ENCODE assay signal across 9 mouse cellular contexts in genomic region chr17:32506729-32507245, GRCm38 (mm10). TPM values are rescaled to one million over a fixed set of nuclear protein-coding genes. Genes with fewer than 3 reads are reported as not detected.
A peak's percentile ranks its signal among the peaks of the same experiment; 100 is the strongest.
DNase-seq lines count a peak whose midpoint lies in the region; ATAC-seq and TF ChIP-seq lines count a peak whose summit lies in the region.
"Had no signal": no experiment of that assay in that cellular context is flagged by ENCODE, and none has a peak within 500 bp of the region (broad histone marks: within the 10 kb centered on the region; RNA-seq: fewer than 3 reads in every experiment).

No protein-coding gene starts in this region.

- peak overlapping the region; percentile 23; the same call in 1 of the 2 replicates for H3K27ac ChIP-seq in lung, embryonic 16.5 days (ENCODE audit: low read length)
- H3K27ac ChIP-seq in embryonic fibroblast, embryonic 13.5 days (ENCODE audit: insufficient read depth, low read length) = peak overlapping the region; percentile 2; the same call in 1 of the 2 replicates
- peak overlapping the region; percentile 23 for H3K27ac ChIP-seq in intestine, embryonic 15.5 days
- H3K27ac ChIP-seq in midbrain, embryonic 10.5 days (replicated peaks) = peak overlapping the region; percentile 88

- H3K9me3 ChIP-seq in lung, embryonic 16.5 days (ENCODE audit: control insufficient read depth, low read length) = no peaks in the 10 kb centered on the region
- H3K9me3 ChIP-seq in intestine, embryonic 15.5 days = no peaks in the 10 kb centered on the region
- H3K9me3 ChIP-seq in midbrain, embryonic 10.5 days (replicated peaks) = no peaks in the 10 kb centered on the region

- 31% methylated on average over 9 of the region's 9 CpGs for WGBS in lung, embryonic 16.5 days
- WGBS in intestine, embryonic 15.5 days = 37% methylated on average over 9 of the region's 9 CpGs
- 42% methylated on average over 9 of the region's 9 CpGs for WGBS in midbrain, embryonic 10.5 days

- no peak for TF ChIP-seq CTCF in embryonic fibroblast, embryonic 13.5 days (IDR thresholded peaks at IDR 0.05; ENCODE audit: borderline replicate concordance, insufficient read depth, low read length)

- H3K4me3 ChIP-seq in lung, embryonic 16.5 days (ENCODE audit: low read length) = peak overlapping the region; percentile 63
- peak overlapping the region; percentile 59 for H3K4me3 ChIP-seq in embryonic fibroblast, embryonic 13.5 days (ENCODE audit: insufficient read depth, low read length)
- H3K4me3 ChIP-seq in intestine, embryonic 15.5 days (replicated peaks) = peak overlapping the region; percentile 56
- peak overlapping the region; percentile 60 for H3K4me3 ChIP-seq in midbrain, embryonic 10.5 days

- no peaks in the 10 kb centered on the region for H3K36me3 ChIP-seq in lung, embryonic 16.5 days (ENCODE audit: control insufficient read depth, insufficient read depth, low read length)
- 0 out of 2 replicates have a peak, but pooled peaks cover 3% of the 10 kb centered on the region for H3K36me3 ChIP-seq in intestine, embryonic 15.5 days
- 0 out of 2 replicates have a peak, but pooled peaks cover 7% of the 10 kb centered on the region for H3K36me3 ChIP-seq in midbrain, embryonic 10.5 days

- peak overlapping the region; percentile 65 for H3K9ac ChIP-seq in lung, embryonic 16.5 days (ENCODE audit: low read length)
- H3K9ac ChIP-seq in intestine, embryonic 15.5 days = peak overlapping the region; percentile 45

- TF ChIP-seq POLR2A in embryonic fibroblast, embryonic 13.5 days (IDR thresholded peaks at IDR 0.05; ENCODE audit: low read depth, low read length) = no peak

- peaks cover 7% of the 10 kb centered on the region for H3K4me1 ChIP-seq in lung, embryonic 16.5 days (replicated peaks; ENCODE audit: control insufficient read depth, insufficient read depth, low read length)
- H3K4me1 ChIP-seq in embryonic fibroblast, embryonic 13.5 days (ENCODE audit: control insufficient read depth, insufficient read depth, low read length) = no peaks in the 10 kb centered on the region; the same call in none of the 2 replicates
- H3K4me1 ChIP-seq in intestine, embryonic 15.5 days (replicated peaks) = peaks cover 9% of the 10 kb centered on the region; the same call in 1 of the 2 replicates
- H3K4me1 ChIP-seq in midbrain, embryonic 10.5 days = peaks cover 23% of the 10 kb centered on the region

- no peaks in the 10 kb centered on the region for H3K27me3 ChIP-seq in lung, embryonic 16.5 days (ENCODE audit: control insufficient read depth, insufficient read depth, low read depth, low read length)
- H3K27me3 ChIP-seq in intestine, embryonic 15.5 days (replicated peaks) = no peaks in the 10 kb centered on the region
- no peaks in the 10 kb centered on the region for H3K27me3 ChIP-seq in midbrain, embryonic 10.5 days (ENCODE audit: low read depth, poor library complexity, severe bottlenecking)

- ATAC-seq in lung, embryonic 16.5 days (ENCODE audit: low read depth) = peak; percentile 22
- peak; percentile 62; the same call in 1 of the 2 replicates for ATAC-seq in intestine, embryonic 15.5 days

- intact Hi-C loops in left cerebral cortex, postnatal 4 days (cut with DNase I) = no loop called here

- no peak for DNase-seq in lung, postnatal 25 days (ENCODE audit: low spot score)
- DNase-seq in midbrain, embryonic 10.5 days (ENCODE audit: low spot score) = no peak
- DNase-seq in cerebellum, postnatal 4 days (ENCODE audit: low spot score in 2 of 2) = no peak
- no peak for DNase-seq in frontal cortex, postnatal 14 days (ENCODE audit: low spot score in 2 of 2)
- no peak for DNase-seq in left cerebral cortex, postnatal 4 days

- H3K4me2 ChIP-seq in lung, embryonic 16.5 days (ENCODE audit: low read depth, low read length) = peak overlapping the region; percentile 74
- H3K4me2 ChIP-seq in intestine, embryonic 15.5 days (replicated peaks) = peak overlapping the region; percentile 88

RNA-seq across cellular contexts. Expression of gene Cyp4f17, which starts 0.9 kb away (rescaled TPM):
- polyA plus RNA-seq in lung, embryonic 16.5 days (2015; fragmentation: Nextera tagmentation; extraction: Ambion mirVana) = 7.9 and 8.7 TPM in 2 replicates
- 15.1 and 15.8 TPM in 2 replicates for polyA plus RNA-seq in embryonic fibroblast, embryonic 13.5 days (2011; ENCODE audit: insufficient read length, low read depth, missing spikeins)
- 4.8 and 5.5 TPM in 2 replicates for polyA plus RNA-seq in intestine, embryonic 15.5 days (2015; fragmentation: Nextera tagmentation; extraction: Ambion mirVana)
- 6.4 and 8.7 TPM in 2 replicates for polyA plus RNA-seq in midbrain, embryonic 10.5 days (2016; fragmentation: Nextera tagmentation; extraction: Ambion mirVana)
- 1 to 10 TPM; 4.2 to 4.9 TPM for total RNA-seq in left cerebral cortex, postnatal 4 days (2021)

RNA-seq across cellular contexts. Expression of gene Cyp4f16, which starts 29.6 kb away (rescaled TPM):
- 19.7 and 22.7 TPM in 2 replicates for polyA plus RNA-seq in lung, embryonic 16.5 days (2015; fragmentation: Nextera tagmentation; extraction: Ambion mirVana)
- polyA plus RNA-seq in embryonic fibroblast, embryonic 13.5 days (2011; ENCODE audit: insufficient read length, low read depth, missing spikeins) = 31.3 TPM in 2 replicates
- 30.1 and 33.9 TPM in 2 replicates for polyA plus RNA-seq in intestine, embryonic 15.5 days (2015; fragmentation: Nextera tagmentation; extraction: Ambion mirVana)
- polyA plus RNA-seq in midbrain, embryonic 10.5 days (2016; fragmentation: Nextera tagmentation; extraction: Ambion mirVana) = 11.4 and 13.2 TPM in 2 replicates
- total RNA-seq in left cerebral cortex, postnatal 4 days (2021) = 1 to 10 TPM; 6.2 to 6.6 TPM

RNA-seq across cellular contexts. Expression of gene Cyp4f39, which starts 54.3 kb away (rescaled TPM):
- polyA plus RNA-seq in lung, embryonic 16.5 days (2015; fragmentation: Nextera tagmentation; extraction: Ambion mirVana) = 0.69 and 0.80 TPM in 2 replicates
- not detected in 2 replicates for polyA plus RNA-seq in embryonic fibroblast, embryonic 13.5 days (2011; ENCODE audit: insufficient read length, low read depth, missing spikeins)
- 0.29 and 0.35 TPM in 2 replicates for polyA plus RNA-seq in intestine, embryonic 15.5 days (2015; fragmentation: Nextera tagmentation; extraction: Ambion mirVana)
- polyA plus RNA-seq in midbrain, embryonic 10.5 days (2016; fragmentation: Nextera tagmentation; extraction: Ambion mirVana) = 0.15 and 0.87 TPM in 2 replicates
- 1 to 10 TPM in 1 of 2 experiments, under 1 TPM in 1; 0.54 to 1.2 TPM for total RNA-seq in left cerebral cortex, postnatal 4 days (2021)
- total RNA-seq: adrenal gland, postnatal 36 days had no signal

Comparison
In these comparisons a context has a peak if more than half of its experiments do, and no peak if none do; other contexts are left out.
1. H3K27ac ChIP-seq: peak in every context shown above with its lines; median percentile 88 in midbrain, embryonic 10.5 days; 23 in lung, embryonic 16.5 days; 23 in intestine, embryonic 15.5 days; 2 in embryonic fibroblast, embryonic 13.5 days.